Mouse (Mus musculus): ENCODE measurements around the gene Spcs2.

The Spcs2 gene

DNA sequence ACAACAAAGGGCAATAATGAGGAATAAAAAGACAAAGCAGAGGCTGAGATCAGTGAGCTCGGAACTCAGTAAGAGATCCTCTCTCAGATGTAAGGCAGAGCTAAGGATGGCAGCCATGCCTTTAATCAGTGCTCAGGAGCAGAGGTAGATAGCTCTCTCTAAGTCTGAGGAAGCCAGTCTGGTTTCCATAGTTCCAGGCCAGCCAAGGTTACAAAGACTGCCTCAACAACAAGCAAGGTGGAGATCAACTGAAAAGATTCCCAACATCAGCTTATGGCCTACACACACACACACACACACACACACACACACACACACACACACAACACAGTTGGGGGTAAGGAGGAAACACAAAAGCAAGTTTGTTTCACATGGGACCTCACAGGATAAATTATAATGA lies 12.1 kb downstream of the Spcs2 start:
- no peak for DNase-seq (ENCODE audit: low read depth, low spot score)
- Histone ChIP-seq H3K27me3 (ENCODE audit: control insufficient read depth, insufficient read depth, low read length, poor library complexity, severe bottlenecking) (no peaks in the 10 kb centered on the region), H3K36me3 (ENCODE audit: control insufficient read depth, insufficient read depth, low read length, poor library complexity, severe bottlenecking) (peaks cover 1% of the 10 kb centered on the region)

- no peak for DNase-seq (ENCODE audit: low read depth, low spot score)
Measured at GRCm38 (mm10) chr7:99850534-99850933, 12.7 kb downstream of the Spcs2 start.

GRCm38 (mm10) chr7:99845533-99846236 lies 17.6 kb downstream of the Spcs2 start:
- H3K36me3 ChIP-seq (ENCODE audit: control insufficient read depth, insufficient read depth, low read length, poor library complexity, severe bottlenecking) = peaks cover 9% of the 10 kb centered on the region
- no peaks in the 10 kb centered on the region for H3K27me3 ChIP-seq (ENCODE audit: control insufficient read depth, insufficient read depth, low read length, poor library complexity, severe bottlenecking)
- DNase-seq (ENCODE audit: low read depth, low spot score) = no peak

More at GRCm38 (mm10) chr7:99850534-99850933, 12.7 kb downstream of the Spcs2 start:
- Histone ChIP-seq H3K27me3 (ENCODE audit: control insufficient read depth, insufficient read depth, low read length, poor library complexity, severe bottlenecking) (no peaks in the 10 kb centered on the region), H3K36me3 (ENCODE audit: control insufficient read depth, insufficient read depth, low read length, poor library complexity, severe bottlenecking) (peaks cover 1% of the 10 kb centered on the region)

DNA sequence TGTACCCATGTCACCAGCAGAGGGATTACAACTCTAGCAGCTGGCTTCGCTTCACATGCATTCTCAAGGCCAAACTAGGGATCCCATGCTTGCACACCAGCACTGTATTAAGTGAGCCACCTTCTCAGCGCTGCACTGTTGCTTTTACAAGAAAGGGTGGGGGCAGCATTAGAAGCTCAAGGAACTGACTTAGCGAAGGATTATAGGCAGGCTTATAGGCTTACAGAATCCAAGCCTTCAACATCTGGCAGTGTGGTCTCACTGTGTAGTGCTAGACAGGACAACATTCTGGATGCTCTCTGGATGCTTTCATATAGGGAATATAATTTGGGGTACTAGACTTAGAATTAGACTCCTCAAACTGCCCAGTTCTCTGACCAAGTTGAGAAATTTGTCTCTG lies 25.0 kb downstream of the Spcs2 start:
- Histone ChIP-seq H3K36me3 (ENCODE audit: control insufficient read depth, insufficient read depth, low read length, poor library complexity, severe bottlenecking) (peaks cover 22% of the 10 kb centered on the region), H3K27me3 (ENCODE audit: control insufficient read depth, insufficient read depth, low read length, poor library complexity, severe bottlenecking) (no peaks in the 10 kb centered on the region)
- DNase-seq (ENCODE audit: low read depth, low spot score) = no peak

DNA sequence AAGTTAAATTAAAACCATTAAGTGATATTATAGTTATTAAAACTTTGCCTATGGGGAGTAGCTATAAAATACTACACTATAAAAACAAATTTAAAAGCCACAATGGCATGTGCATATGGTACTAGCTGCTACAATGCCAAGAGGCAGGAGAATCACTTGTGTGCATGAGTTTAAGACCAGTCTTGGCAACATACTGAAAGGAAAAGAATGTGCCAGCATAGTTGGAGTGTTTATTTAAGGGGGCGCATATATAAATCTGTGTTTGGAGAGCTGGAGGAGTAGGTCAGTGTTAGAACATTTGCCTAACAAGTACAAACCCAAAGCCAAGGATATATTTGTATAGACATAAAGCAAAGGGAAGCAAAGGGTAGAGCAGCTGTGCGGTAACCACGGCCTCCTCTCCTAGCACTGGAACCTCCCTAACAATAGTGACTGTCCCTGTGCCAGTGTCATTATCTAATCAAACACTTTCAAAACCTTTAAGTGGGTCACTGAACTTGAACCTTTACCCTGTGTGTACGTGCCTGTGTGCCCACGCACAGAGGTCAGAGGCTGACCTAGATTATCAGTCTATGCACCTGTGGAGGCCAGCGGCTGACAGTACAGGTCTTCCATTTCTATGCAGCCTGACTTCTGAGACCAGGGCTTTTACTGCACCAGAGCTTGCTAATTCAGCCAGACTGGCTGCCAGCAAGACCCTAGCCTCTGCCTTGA lies 25.7 kb downstream of the Spcs2 start:
- DNase-seq (ENCODE audit: low read depth, low spot score) = no peak
- H3K27me3 ChIP-seq (ENCODE audit: control insufficient read depth, insufficient read depth, low read length, poor library complexity, severe bottlenecking) = no peaks in the 10 kb centered on the region

GRCm38 (mm10) chr7:99836781-99837180 lies 26.5 kb downstream of the Spcs2 start:
- Histone ChIP-seq H3K27me3 (ENCODE audit: control insufficient read depth, insufficient read depth, low read length, poor library complexity, severe bottlenecking) (no peaks in the 10 kb centered on the region), H3K36me3 (ENCODE audit: control insufficient read depth, insufficient read depth, low read length, poor library complexity, severe bottlenecking) (peaks cover 17% of the 10 kb centered on the region)
- DNase-seq (ENCODE audit: low read depth, low spot score) = no peak

More for the DNA sequence above, 25.7 kb downstream of the Spcs2 start:
- H3K36me3 ChIP-seq (ENCODE audit: control insufficient read depth, insufficient read depth, low read length, poor library complexity, severe bottlenecking) = peaks cover 22% of the 10 kb centered on the region

GRCm38 (mm10) chr7:99834314-99834853 lies 28.9 kb downstream of the Spcs2 start:
- no peak for DNase-seq (ENCODE audit: low read depth, low spot score)

DNA sequence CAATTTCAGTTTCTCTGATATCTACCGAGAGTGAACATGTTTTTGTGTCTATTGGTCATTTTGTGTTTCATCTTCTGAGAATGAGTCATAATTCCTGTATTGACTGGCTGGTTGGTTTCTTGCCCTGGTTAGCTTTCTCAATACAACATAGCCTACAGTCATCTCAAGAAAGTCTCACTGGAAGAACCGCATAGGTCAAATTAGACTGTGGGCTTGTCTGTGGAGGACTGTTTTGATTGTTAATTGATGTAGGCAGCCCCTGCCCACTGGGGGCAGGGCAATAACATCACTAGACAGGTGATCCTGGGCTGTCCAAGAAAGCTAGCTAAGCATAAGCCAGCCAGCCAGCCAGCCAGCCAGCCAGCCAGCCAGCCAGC lies 29.4 kb downstream of the Spcs2 start:
- H3K27me3 ChIP-seq (ENCODE audit: control insufficient read depth, insufficient read depth, low read length, poor library complexity, severe bottlenecking) = no peaks in the 10 kb centered on the region
- peak; percentile 15 for DNase-seq (ENCODE audit: low read depth, low spot score)
- H3K36me3 ChIP-seq (ENCODE audit: control insufficient read depth, insufficient read depth, low read length, poor library complexity, severe bottlenecking) = peaks cover 8% of the 10 kb centered on the region

More at GRCm38 (mm10) chr7:99834314-99834853, 28.9 kb downstream of the Spcs2 start:
- Histone ChIP-seq H3K36me3 (ENCODE audit: control insufficient read depth, insufficient read depth, low read length, poor library complexity, severe bottlenecking) (peaks cover 8% of the 10 kb centered on the region), H3K27me3 (ENCODE audit: control insufficient read depth, insufficient read depth, low read length, poor library complexity, severe bottlenecking) (no peaks in the 10 kb centered on the region)

DNA sequence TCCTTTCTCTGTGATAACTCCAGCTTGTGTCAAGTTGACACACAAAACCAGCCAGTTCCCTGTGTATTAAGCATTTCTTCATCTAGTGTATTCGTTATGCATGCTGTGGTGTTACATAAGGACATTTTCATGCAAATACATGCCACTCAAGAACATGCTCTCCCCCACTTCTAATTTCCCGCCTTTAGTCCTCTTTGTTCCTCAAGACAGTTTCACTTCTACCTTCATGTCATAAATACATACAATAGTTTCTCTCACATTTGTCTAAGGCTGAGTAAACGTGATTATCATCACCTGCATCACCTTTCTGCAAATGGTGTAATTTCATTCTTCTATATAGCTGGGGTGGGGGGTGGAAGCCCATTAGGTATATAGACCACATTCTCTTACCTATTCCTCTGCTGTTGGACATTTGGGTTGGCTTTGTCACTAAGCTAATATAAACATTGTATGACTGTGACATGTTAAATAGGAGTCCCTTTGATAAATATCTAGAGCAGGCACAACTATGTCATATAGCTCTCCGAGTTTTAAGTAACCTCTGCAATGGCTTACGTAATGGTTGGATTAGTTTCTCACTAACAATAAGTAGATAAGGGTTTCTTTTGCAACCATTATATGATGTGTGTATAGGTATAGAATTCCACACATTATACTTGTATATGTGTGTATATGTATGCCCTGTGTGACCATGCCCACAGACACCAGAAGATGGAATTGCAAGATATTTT lies 30.0 kb downstream of the Spcs2 start:
- no peaks in the 10 kb centered on the region for H3K27me3 ChIP-seq (ENCODE audit: control insufficient read depth, insufficient read depth, low read length, poor library complexity, severe bottlenecking)
- peaks cover 4% of the 10 kb centered on the region for H3K36me3 ChIP-seq (ENCODE audit: control insufficient read depth, insufficient read depth, low read length, poor library complexity, severe bottlenecking)
- peak; percentile 78 for DNase-seq (ENCODE audit: low read depth, low spot score)

DNA sequence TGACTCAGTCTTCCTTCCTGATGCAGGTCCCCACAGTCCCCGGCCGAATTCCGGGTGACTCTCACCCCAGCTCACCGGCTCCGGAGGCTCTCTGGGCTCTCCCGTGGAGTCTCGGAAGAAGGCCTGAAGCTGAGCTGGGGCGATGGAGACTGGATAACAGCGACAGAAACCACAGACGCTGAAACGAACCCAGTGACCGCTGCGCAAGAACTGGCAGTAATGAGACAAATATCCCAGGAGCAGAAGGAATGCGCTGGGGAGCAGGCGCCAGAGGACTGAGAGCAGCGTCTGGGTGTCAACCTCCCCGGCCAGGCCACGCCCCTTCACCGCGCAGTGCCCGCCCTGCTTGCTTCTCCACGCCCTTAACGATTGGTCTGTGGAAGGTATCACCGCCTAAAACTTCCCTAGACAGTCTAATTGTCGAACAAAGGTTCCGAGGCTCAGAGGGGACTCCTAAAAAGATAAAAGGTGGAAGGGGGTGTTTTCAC lies 35.1 kb downstream of the Spcs2 start, which contains the start of gene Neu3:
TSS of gene Neu3 (minus strand) at position 335 of the 488 bp plus-strand sequence.
- Histone ChIP-seq H3K27me3 (ENCODE audit: control insufficient read depth, insufficient read depth, low read length, poor library complexity, severe bottlenecking) (no peaks in the 10 kb centered on the region), H3K36me3 (ENCODE audit: control insufficient read depth, insufficient read depth, low read length, poor library complexity, severe bottlenecking) (no peaks in the 10 kb centered on the region)
- DNase-seq (ENCODE audit: low read depth, low spot score) = peak; percentile 87

DNA sequence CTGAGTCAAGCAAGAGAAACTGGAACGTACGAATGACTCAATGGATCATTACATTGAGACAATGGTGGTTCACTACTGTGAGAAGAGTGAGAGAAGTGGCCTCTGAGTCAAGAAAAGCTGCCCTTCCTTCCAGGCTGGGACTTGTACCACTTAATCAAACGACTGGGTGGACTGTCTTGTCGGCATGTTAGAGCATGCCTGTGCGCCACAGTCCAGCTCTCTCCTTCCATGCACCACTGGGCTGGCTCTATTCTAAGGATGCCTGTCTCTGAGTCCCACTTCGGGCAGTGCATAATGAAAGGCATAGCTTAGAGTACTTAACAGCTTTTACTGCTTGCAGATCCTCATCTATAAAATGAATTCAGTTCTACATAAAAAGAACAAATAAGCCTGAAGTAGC lies 37.2 kb downstream of the Spcs2 start:
- no peak for DNase-seq (ENCODE audit: low read depth, low spot score)
- Histone ChIP-seq H3K36me3 (ENCODE audit: control insufficient read depth, insufficient read depth, low read length, poor library complexity, severe bottlenecking) (no peaks in the 10 kb centered on the region), H3K27me3 (ENCODE audit: control insufficient read depth, insufficient read depth, low read length, poor library complexity, severe bottlenecking) (no peaks in the 10 kb centered on the region)

GRCm38 (mm10) chr7:99825511-99825910 lies 37.8 kb downstream of the Spcs2 start:
- no peak for DNase-seq (ENCODE audit: low read depth, low spot score)

GRCm38 (mm10) chr7:99824649-99825483 lies 38.4 kb downstream of the Spcs2 start:
- Histone ChIP-seq H3K36me3 (ENCODE audit: control insufficient read depth, insufficient read depth, low read length, poor library complexity, severe bottlenecking) (no peaks in the 10 kb centered on the region), H3K27me3 (ENCODE audit: control insufficient read depth, insufficient read depth, low read length, poor library complexity, severe bottlenecking) (no peaks in the 10 kb centered on the region)
- DNase-seq (ENCODE audit: low read depth, low spot score) = no peak

More at GRCm38 (mm10) chr7:99825511-99825910, 37.8 kb downstream of the Spcs2 start:
- H3K27me3 ChIP-seq (ENCODE audit: control insufficient read depth, insufficient read depth, low read length, poor library complexity, severe bottlenecking) = no peaks in the 10 kb centered on the region
- no peaks in the 10 kb centered on the region for H3K36me3 ChIP-seq (ENCODE audit: control insufficient read depth, insufficient read depth, low read length, poor library complexity, severe bottlenecking)
